Mouse (Mus musculus) ES-E14 (cell line): ENCODE results near the gene Ruvbl1.

ENCODE experiments used
- CHD2 ChIP-seq: IDR thresholded peaks from 2 replicates; pipeline ENCODE4 v1.6.1; 2014; ENCODE audit warnings: mild to moderate bottlenecking, low read depth, low read length, inconsistent platforms
- MAFK ChIP-seq: IDR thresholded peaks from 2 replicates; pipeline ENCODE4 v1.6.1; 2014; ENCODE audit warnings: mild to moderate bottlenecking, low read depth, low read length, inconsistent platforms; ENCODE audit not compliant: insufficient read depth
- ZC3H11A ChIP-seq: IDR thresholded peaks from 2 replicates; pipeline ENCODE4 v1.6.1; 2012; ENCODE audit warnings: low read depth, mild to moderate bottlenecking, inconsistent platforms, low read length, borderline replicate concordance

DNA sequence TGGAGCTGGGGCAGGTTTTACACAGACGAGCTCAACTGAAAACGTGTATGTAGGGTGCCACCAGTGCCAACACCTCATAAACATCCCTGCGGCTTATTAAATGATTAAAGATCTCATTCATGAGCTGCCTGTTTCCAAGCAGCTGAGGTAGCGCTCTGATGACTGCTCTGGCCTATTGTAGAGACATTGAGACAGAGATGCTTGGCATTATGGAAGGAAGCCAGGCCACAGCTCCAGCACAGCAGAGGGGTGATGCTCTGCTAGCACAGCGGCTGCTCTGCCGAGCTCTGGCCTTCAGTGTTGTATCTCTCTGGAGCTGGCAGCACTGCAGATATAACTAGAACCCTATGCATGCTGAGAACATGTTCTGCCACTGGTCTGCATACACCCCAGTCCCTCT lies 28.5 kb downstream of the Ruvbl1 start:
- no peak for TF ChIP-seq CHD2
- TF ChIP-seq MAFK = no peak
- no peak for TF ChIP-seq ZC3H11A
